Mouse (Mus musculus): Measurements from ENCODE around the gene Nqo1. TPM values are rescaled to one million over a fixed set of nuclear protein-coding genes. Genes with fewer than 3 reads are reported as not detected.

Gene Nqo1
- polyA plus RNA-seq, 1 experiment from 2014 or later, result 6.7 TPM

DNA sequence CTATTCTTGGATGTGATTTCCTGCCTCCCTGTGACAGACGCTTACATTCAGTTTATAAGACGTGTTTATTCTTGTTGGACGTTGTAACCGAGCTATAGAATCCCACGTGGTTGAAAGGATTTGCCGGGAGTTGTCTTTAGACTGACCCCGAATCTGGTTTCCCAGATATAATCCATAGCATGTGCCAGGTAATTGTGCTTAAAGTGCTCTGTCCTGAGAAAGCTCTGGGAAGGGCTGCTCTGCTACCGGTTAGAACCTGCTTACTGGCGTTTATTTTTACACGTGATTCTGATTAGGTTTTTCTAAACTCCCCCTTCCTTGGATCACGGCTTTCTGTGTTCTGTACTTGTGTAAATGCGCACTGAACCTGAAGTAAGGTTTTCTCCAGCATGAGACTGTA is 5.3 kb downstream of the Nqo1 start:
- H3K4me2 ChIP-seq, result no peak overlapping the region
- no peak overlapping the region for H3K9ac ChIP-seq
- no peak for ATAC-seq (ENCODE audit: low FRiP score)
- H3K36me3 ChIP-seq, result no peaks in the 10 kb centered on the region
- 61% methylated on average over 12 of the region's 12 CpGs for WGBS
- H3K4me3 ChIP-seq, result no peak overlapping the region
- peaks cover 5% of the 10 kb centered on the region for H3K4me1 ChIP-seq (replicated peaks)
- no peaks in the 10 kb centered on the region for H3K9me3 ChIP-seq
- H3K27me3 ChIP-seq, result no peaks in the 10 kb centered on the region
- no peak overlapping the region for H3K27ac ChIP-seq

DNA sequence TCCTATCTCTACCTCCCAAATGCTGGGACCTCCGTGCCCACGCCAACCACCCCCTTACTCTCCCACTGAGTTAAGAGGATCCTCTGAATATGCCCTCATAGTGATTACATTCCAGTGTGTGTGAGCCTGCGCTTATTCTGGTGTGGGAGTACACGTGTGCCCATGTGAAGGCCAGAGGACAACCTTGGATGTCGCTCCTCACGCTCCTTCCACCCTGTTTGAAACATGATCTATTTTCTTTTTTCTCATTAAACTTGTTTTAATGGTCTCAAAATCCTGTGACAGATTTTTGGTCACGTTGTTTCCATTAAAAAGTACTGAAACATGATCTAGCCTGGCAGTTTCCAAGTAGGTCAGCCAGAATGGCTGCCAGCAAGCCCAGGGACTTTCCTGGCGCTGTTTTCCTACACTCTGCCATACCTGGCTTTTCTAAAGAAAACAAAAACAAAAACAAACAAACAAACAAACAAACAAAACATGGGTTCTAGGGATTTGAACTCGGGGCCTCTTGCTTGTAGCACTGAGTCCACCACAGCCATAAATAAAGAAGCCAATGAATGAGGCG is 6.8 kb downstream of the Nqo1 start:
- 90% methylated on average over 10 of the region's 10 CpGs for WGBS
- H3K4me3 ChIP-seq, result no peak overlapping the region
- H3K4me2 ChIP-seq, result no peak overlapping the region
- H3K9ac ChIP-seq, result no peak overlapping the region
- ATAC-seq (ENCODE audit: low FRiP score), result no peak
- H3K9me3 ChIP-seq, result no peaks in the 10 kb centered on the region
- no peaks in the 10 kb centered on the region for H3K36me3 ChIP-seq
- no peaks in the 10 kb centered on the region for H3K27me3 ChIP-seq
- no peak overlapping the region for H3K27ac ChIP-seq
- H3K4me1 ChIP-seq (replicated peaks), result no peaks in the 10 kb centered on the region

DNA sequence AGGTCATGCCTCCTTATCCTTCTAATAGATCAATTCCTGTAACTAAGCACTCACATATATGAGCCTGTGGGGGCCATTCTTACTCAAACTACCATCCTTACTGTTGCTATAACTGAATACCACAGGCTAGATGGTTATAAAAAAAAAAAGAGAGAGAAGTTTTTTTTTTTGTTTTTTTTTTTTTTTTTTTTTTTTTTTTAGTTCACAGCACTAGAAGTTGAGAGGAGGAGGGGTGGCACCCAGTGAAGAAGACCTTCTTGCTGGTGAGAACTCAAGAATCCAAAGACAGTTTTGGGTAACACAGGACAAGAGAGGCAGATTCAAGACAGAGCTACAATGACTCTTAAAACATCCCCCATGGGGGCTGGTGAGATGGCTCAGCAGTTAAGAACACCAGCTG is 7.6 kb downstream of the Nqo1 start:
- ATAC-seq (ENCODE audit: low FRiP score), result no peak
- Histone ChIP-seq H3K4me1 (replicated peaks) (no peaks in the 10 kb centered on the region), H3K9me3 (no peaks in the 10 kb centered on the region), H3K27me3 (no peaks in the 10 kb centered on the region), H3K4me3 (no peak overlapping the region), H3K36me3 (no peaks in the 10 kb centered on the region), H3K9ac (no peak overlapping the region), H3K4me2 (no peak overlapping the region), H3K27ac (no peak overlapping the region)

DNA sequence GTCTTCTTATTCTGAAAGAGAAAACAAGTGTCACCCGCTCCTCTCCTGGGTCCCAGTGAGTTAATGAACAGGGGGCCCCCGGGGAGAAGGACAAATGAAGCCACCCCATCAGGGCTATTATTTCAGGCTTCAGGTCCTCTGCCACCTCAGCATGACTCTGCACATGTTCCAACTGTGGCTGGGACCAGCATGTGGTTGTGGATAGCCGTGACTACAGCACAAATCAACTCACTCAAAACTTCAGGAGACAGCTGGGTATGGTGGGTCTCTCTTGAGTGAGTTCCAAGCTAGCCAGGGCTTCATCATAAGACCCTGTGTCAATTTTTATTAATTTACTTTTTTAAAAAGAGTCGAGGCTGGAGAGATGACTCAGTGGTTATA is 11.9 kb downstream of the Nqo1 start:
- Histone ChIP-seq H3K36me3 (no peaks in the 10 kb centered on the region), H3K4me1 (replicated peaks) (0 out of 2 replicates have a peak, but pooled peaks cover 4% of the 10 kb centered on the region), H3K27me3 (no peaks in the 10 kb centered on the region), H3K9me3 (no peaks in the 10 kb centered on the region), H3K4me3 (no peak overlapping the region), H3K9ac (no peak overlapping the region), H3K4me2 (no peak overlapping the region), H3K27ac (no peak overlapping the region)
- ATAC-seq (ENCODE audit: low FRiP score), result no peak
- 62% methylated on average over 4 of the region's 4 CpGs for WGBS

DNA sequence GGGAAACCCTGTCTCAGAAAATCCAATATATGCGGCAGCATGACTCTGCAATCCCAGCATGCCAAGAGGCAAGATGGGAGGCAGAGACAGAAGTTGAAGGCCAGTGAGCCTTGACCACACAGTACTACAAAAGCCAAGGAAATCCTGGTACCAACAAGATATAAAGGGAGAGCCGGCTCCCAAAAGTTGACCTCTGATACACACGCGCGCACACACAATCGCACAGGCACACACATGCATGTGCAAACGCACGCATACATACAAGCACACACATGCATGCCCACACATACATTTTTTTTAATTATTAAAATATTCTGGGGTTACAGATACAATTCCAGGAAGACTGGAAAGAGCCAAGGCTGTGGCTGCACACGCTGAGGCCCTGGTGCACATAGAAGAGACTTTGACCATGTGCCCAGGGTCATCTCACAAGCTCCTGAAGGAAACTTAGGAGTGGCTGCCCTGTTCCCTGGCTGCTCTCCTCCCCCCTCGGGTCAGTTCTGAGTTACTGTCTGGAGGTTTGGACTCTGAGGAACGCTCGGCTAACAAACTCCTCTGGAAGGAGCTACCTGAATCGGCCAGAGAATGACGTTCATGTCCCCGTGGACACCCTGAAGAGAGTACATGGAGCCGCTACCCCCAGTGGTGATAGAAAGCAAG is 12.4 kb downstream of the Nqo1 start:
- Histone ChIP-seq H3K27ac (no peak overlapping the region), H3K4me3 (no peak overlapping the region), H3K4me1 (replicated peaks) (0 out of 2 replicates have a peak, but pooled peaks cover 4% of the 10 kb centered on the region), H3K27me3 (no peaks in the 10 kb centered on the region), H3K9ac (no peak overlapping the region), H3K9me3 (no peaks in the 10 kb centered on the region), H3K36me3 (no peaks in the 10 kb centered on the region), H3K4me2 (no peak overlapping the region)
- no peak for ATAC-seq (ENCODE audit: low FRiP score)
- 92% methylated on average over 16 of the region's 16 CpGs for WGBS

DNA sequence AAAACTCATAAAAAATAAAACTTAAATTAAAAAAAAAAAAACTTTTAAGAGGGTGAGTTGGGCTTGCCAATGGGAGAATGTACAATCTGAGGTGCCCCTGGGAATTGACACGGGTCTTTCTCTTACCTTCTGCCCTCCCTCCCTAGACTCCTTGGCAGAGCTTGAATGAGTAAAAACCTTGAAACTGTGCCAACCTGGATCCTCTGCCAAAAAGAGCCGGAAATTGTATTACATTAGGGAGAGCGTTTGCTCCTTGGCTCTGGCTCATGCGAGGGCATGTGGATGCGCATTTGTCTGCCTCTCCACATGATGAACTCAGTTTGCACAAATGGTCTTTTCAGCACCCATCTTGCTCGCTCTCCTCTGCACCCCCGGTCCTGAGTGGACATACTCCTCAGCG is 13.4 kb downstream of the Nqo1 start:
- no peak overlapping the region for H3K27ac ChIP-seq

DNA sequence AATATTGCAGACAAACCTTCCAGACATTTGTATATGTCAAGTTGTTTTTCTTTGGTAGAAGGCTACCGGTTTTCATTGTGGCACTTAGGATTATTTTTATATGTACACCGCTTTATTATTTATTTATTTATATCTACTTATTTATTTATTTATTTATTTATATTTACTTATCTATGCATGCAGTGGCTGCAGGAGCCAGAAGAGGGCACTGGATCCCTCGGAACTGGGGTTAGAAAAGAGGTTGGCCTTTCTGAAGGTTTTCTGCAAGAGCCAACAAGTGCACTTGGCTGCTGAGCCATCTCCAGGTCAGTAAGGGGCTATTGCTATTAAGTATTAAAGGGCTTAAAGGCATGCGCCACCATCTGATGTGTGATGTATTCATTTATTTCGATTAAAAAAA is 15.1 kb downstream of the Nqo1 start:
- 73% methylated on average over 5 of the region's 5 CpGs for WGBS
- Histone ChIP-seq H3K27ac (no peak overlapping the region), H3K27me3 (no peaks in the 10 kb centered on the region), H3K9me3 (no peaks in the 10 kb centered on the region), H3K36me3 (no peaks in the 10 kb centered on the region), H3K4me1 (replicated peaks) (0 out of 2 replicates have a peak, but pooled peaks cover 4% of the 10 kb centered on the region), H3K4me2 (no peak overlapping the region), H3K4me3 (no peak overlapping the region), H3K9ac (no peak overlapping the region)
- ATAC-seq (ENCODE audit: low FRiP score), result no peak

More for the DNA sequence above, 13.4 kb downstream of the Nqo1 start:
- Histone ChIP-seq H3K27me3 (no peaks in the 10 kb centered on the region), H3K4me2 (no peak overlapping the region), H3K4me1 (replicated peaks) (0 out of 2 replicates have a peak, but pooled peaks cover 4% of the 10 kb centered on the region), H3K9ac (no peak overlapping the region), H3K9me3 (no peaks in the 10 kb centered on the region), H3K4me3 (no peak overlapping the region), H3K36me3 (no peaks in the 10 kb centered on the region)
- peak; percentile 59 for ATAC-seq (ENCODE audit: low FRiP score)
- WGBS, result 72% methylated on average over 8 of the region's 8 CpGs

DNA sequence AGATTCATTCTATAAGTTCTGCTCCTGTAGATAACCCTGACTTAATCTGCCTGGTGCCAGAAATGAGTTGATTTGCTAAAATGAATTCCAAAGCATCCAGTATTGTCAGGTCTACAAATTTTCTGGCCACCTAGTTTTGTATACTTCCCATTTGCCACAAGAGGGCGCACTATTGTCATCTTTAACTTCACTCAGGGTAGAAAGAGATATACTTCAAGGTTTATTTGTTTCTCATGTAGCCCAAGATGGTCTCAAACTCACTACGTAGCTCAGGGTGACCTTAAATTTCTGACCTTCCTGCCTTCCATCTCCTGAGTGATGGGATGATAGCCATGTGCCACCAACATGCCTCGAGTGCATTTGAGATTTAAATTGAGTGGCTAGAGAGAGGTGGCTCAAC is 16.4 kb downstream of the Nqo1 start:
- Histone ChIP-seq H3K9ac (no peak overlapping the region), H3K27ac (no peak overlapping the region), H3K4me3 (no peak overlapping the region), H3K9me3 (no peaks in the 10 kb centered on the region), H3K36me3 (no peaks in the 10 kb centered on the region), H3K4me1 (replicated peaks) (0 out of 2 replicates have a peak, but pooled peaks cover 4% of the 10 kb centered on the region), H3K27me3 (no peaks in the 10 kb centered on the region), H3K4me2 (no peak overlapping the region)
- WGBS, result 35% methylated on average over 3 of the region's 3 CpGs
- no peak for ATAC-seq (ENCODE audit: low FRiP score)

DNA sequence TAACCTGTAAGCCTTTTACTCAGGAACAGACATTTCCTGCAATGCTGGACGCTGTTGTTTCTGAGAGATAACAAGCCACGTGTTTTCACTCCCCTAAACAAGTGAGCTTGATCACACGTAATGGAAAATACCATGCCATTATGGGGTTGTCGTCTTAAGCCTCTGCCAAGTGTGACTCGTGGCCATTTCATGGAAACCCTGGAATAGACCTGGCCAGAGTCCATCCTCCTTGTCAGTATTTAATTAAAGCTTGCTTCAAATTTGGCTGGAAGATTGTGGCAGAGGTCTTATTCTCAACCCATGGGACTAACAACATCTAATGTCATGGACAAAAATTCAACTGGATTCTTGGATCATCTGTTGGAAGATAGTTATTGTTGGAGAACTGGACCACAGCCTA is 16.8 kb downstream of the Nqo1 start:
- H3K4me3 ChIP-seq, result no peak overlapping the region
- ATAC-seq (ENCODE audit: low FRiP score), result no peak
- no peak overlapping the region for H3K27ac ChIP-seq
- H3K9ac ChIP-seq, result no peak overlapping the region
- WGBS, result 67% methylated on average over 5 of the region's 5 CpGs
- no peaks in the 10 kb centered on the region for H3K27me3 ChIP-seq
- 0 out of 2 replicates have a peak, but pooled peaks cover 4% of the 10 kb centered on the region for H3K4me1 ChIP-seq (replicated peaks)
- H3K36me3 ChIP-seq, result peaks cover under 1% of the 10 kb centered on the region; the same call in 1 of the 2 replicates
- no peaks in the 10 kb centered on the region for H3K9me3 ChIP-seq
- H3K4me2 ChIP-seq, result no peak overlapping the region

DNA sequence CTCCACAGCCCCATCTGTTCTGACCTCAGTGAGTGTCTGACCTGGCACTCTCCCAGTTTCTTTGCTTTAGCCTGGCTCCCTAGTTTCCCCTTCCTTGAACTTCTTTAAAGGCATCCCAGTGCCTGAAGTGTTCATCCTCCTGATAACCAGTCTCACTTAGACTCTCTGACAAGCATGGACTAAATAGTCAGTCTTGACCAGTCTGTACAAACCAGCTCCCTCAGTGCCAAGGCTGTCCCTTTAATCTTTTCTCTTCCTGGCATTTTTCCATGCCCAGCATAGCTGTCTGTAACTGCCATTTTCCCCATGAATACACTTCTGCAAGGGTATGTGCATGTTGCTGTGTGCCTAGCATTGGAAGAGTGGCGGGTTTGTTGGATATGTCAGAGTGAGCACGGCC is 17.9 kb downstream of the Nqo1 start:
- H3K4me3 ChIP-seq, result no peak overlapping the region

DNA sequence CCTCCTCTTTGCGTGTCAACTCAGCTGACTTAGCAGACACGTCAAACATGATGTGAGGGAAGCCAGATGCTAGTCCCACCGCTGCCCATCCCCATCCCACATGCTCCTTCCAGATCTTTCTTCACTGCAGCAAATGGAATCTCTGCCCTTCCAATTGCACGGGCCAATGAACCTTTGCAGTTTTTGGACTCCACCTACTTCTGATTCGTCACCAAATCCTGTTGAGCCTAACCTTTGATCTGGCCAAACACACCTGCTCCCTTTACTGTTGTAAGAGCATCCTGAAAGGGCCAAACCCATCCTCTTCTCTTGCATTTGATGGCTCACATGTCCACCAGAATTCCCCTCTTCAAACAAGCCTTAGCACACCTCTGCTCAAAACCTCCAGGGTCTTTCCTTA is 18.4 kb downstream of the Nqo1 start:
- Histone ChIP-seq H3K4me3 (no peak overlapping the region), H3K9me3 (no peaks in the 10 kb centered on the region), H3K36me3 (peaks cover 12% of the 10 kb centered on the region), H3K4me2 (no peak overlapping the region), H3K9ac (no peak overlapping the region), H3K27me3 (no peaks in the 10 kb centered on the region), H3K27ac (no peak overlapping the region), H3K4me1 (replicated peaks) (0 out of 2 replicates have a peak, but pooled peaks cover 1% of the 10 kb centered on the region)
- no peak for ATAC-seq (ENCODE audit: low FRiP score)
- WGBS, result 69% methylated on average over 5 of the region's 5 CpGs

More for the DNA sequence above, 17.9 kb downstream of the Nqo1 start:
- Histone ChIP-seq H3K4me2 (no peak overlapping the region), H3K36me3 (peaks cover 10% of the 10 kb centered on the region), H3K9me3 (no peaks in the 10 kb centered on the region), H3K27ac (no peak overlapping the region), H3K9ac (no peak overlapping the region), H3K4me1 (replicated peaks) (0 out of 2 replicates have a peak, but pooled peaks cover 4% of the 10 kb centered on the region), H3K27me3 (no peaks in the 10 kb centered on the region)
- 75% methylated on average over 2 of the region's 2 CpGs for WGBS
- ATAC-seq (ENCODE audit: low FRiP score), result no peak

DNA sequence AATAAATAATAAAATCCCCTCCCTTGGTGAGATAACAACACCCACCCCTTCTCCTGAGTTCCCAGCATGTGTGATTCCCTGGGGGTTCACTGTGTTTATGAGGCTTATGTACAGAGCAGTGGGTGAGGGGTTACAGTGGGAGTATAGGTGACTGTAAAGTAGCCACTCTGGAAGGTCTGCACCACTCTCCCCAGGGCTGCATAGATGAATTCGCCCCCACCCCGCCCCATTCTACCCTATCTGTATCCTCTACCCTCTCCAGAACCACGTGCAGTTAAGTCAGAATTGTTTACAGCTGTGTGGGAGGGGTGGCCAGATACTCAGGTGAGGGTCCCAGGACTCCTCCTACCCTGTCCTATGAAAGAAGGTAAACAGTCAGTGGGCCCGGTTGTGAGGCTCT is 20.1 kb downstream of the Nqo1 start:
- H3K36me3 ChIP-seq, result peaks cover 29% of the 10 kb centered on the region
- H3K4me2 ChIP-seq, result no peak overlapping the region
- no peak overlapping the region for H3K9ac ChIP-seq
- no peak overlapping the region for H3K4me3 ChIP-seq
- no peaks in the 10 kb centered on the region for H3K4me1 ChIP-seq (replicated peaks)
- no peaks in the 10 kb centered on the region for H3K27me3 ChIP-seq
- H3K27ac ChIP-seq, result no peak overlapping the region
- WGBS, result 72% methylated on average over 4 of the region's 4 CpGs
- ATAC-seq (ENCODE audit: low FRiP score), result no peak
- no peaks in the 10 kb centered on the region for H3K9me3 ChIP-seq

DNA sequence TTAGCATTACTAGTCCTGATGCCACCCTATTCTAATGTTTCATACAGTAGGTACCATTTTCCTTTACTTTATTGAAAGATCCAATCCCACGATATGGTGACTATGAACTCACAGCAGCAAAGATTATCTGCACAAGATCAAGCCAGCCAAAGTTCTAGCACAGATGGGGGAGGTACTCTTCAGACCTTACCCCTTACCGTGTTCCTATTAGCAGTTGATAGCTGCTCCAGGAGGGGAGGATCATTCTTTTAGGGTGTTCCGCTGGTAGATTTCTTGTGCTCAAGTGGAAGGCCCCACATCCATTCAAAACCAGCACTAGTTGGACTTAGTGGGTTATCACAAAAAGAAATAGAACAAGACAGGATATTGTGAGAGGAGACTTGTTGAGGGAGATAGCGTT is 21.3 kb downstream of the Nqo1 start:
- H3K4me3 ChIP-seq, result no peak overlapping the region
- ATAC-seq (ENCODE audit: low FRiP score), result no peak
- H3K27me3 ChIP-seq, result no peaks in the 10 kb centered on the region
- H3K9ac ChIP-seq, result no peak overlapping the region
- no peaks in the 10 kb centered on the region for H3K9me3 ChIP-seq
- peaks cover 31% of the 10 kb centered on the region for H3K36me3 ChIP-seq
- H3K4me2 ChIP-seq, result no peak overlapping the region
- H3K4me1 ChIP-seq (replicated peaks), result no peaks in the 10 kb centered on the region
- 96% methylated on average over 4 of the region's 4 CpGs for WGBS
- H3K27ac ChIP-seq, result no peak overlapping the region

Data from hindbrain, embryonic 13.5 days (tissue).